Mouse (Mus musculus) limb, embryonic 13.5 days (tissue): ENCODE results near the gene Krt17. TPM values are rescaled to one million over a fixed set of nuclear protein-coding genes. Genes with fewer than 3 reads are reported as not detected.
"Not testable (repeated sequence)": the region's sequence is repeated elsewhere in the genome, so short reads cannot be mapped to it uniquely, and the experiment has no call there.

ENCODE experiments used
- ATAC-seq: fragments of 200-750 bp; cut with Nextera tagmentation; 2 replicates; pipeline ENCODE4 v1.8.0; 2017; ENCODE audit warnings: low read depth, moderate number of reproducible peaks, moderate TSS enrichment; ENCODE audit not compliant: low FRiP score
- H3K27ac ChIP-seq: fragments of 300-500 bp; sonication (generic); 2 replicates; pipeline ENCODE4 v1.5.1; 2015; ENCODE audit warnings: inconsistent platforms, mild to moderate bottlenecking, moderate library complexity
- H3K27me3 ChIP-seq: fragments of 300-500 bp; sonication (generic); 2 replicates; pipeline ENCODE4 v1.6.1; 2015; ENCODE audit warnings: mild to moderate bottlenecking, inconsistent platforms
- H3K36me3 ChIP-seq: fragments of 300-500 bp; sonication (generic); 2 replicates; pipeline ENCODE4 v1.6.1; 2015; ENCODE audit warnings: inconsistent platforms, mild to moderate bottlenecking, moderate library complexity
- H3K4me1 ChIP-seq: fragments of 300-500 bp; sonication (generic); 2 replicates; pipeline ENCODE4 v1.6.1; 2015; ENCODE audit warnings: inconsistent platforms
- H3K4me2 ChIP-seq: fragments of 300-500 bp; sonication (generic); replicated peaks from 2 replicates; pipeline ENCODE4 v1.6.1; 2015; ENCODE audit warnings: inconsistent platforms, mild to moderate bottlenecking, moderate library complexity
- H3K4me3 ChIP-seq: fragments of 300-500 bp; sonication (generic); 2 replicates; pipeline ENCODE4 v1.5.1; 2015; ENCODE audit warnings: moderate library complexity, mild to moderate bottlenecking, inconsistent platforms
- H3K9ac ChIP-seq: fragments of 300-500 bp; sonication (generic); 2 replicates; pipeline ENCODE4 v1.6.1; 2015; ENCODE audit warnings: mild to moderate bottlenecking, inconsistent platforms
- H3K9me3 ChIP-seq: fragments of 300-500 bp; sonication (generic); 2 replicates; pipeline ENCODE4 v1.6.1; 2016; ENCODE audit warnings: inconsistent platforms
- WGBS: fragments of 180-500 bp; shearing (Covaris S2); methylation state at CpG from one replicate; pipeline ENCODE4 v1.1.7; 2015; 5-methylcytosine and 5-hydroxymethylcytosine counted together
- polyA plus RNA-seq: library from polyadenylated mRNA; unstranded; fragments of >200 nt; fragmentation: Nextera tagmentation; extraction: Ambion mirVana; gene quantifications from 2 replicates; pipeline ENCODE4 v1.2.1, GENCODE M21; 2015

Krt17 gene
- polyA plus RNA-seq, 1 experiment from 2014 or later, result 52.1 TPM

DNA sequence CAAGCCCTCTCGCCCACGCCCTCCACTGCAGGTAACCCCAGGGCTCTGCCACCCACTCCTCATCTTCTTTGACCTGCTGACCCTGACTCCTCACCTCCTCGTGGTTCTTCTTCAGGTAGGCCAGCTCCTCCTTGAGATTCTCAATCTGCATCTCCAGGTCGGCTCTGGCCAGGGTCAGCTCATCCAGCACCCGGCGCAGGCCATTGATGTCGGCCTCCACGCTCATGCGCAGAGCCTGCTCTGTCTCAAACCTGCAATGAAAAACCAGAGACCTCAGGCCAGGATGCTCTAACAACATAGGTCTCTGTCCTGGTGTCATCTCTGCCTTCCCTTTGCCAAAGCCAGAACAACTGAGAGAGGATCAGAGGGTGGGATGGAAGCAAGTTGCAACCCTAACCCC is 1.8 kb downstream of the Krt17 start:
- Histone ChIP-seq H3K4me2 (no peak overlapping the region), H3K9me3 (no peaks in the 10 kb centered on the region), H3K36me3 (no peaks in the 10 kb centered on the region), H3K27me3 (no peaks in the 10 kb centered on the region), H3K4me1 (peaks cover 22% of the 10 kb centered on the region), H3K27ac (no peak overlapping the region), H3K4me3 (no peak overlapping the region), H3K9ac (no peak overlapping the region)
- no peak for ATAC-seq
- 92% methylated on average over 9 of the region's 9 CpGs for WGBS

DNA sequence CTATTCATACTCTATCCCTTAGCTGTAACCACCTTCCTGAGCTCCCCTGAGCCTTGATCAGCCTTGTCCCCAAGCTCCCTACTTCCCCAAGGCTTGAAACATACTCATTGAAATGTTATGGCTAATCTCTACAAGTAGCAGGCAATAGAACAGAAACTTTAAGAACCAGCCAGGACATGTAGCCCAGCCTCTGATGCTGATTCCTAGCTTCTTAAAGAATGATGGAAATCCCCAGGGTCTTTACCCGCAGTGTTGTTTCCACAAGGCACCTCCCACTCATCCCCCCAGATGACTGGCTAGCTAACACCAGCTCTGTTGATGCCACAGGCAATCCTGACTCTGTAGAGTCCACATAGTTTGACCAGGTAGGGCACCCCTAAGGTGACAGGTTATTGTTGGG is 2.9 kb downstream of the Krt17 start:
- peaks cover 22% of the 10 kb centered on the region for H3K4me1 ChIP-seq
- no peak overlapping the region for H3K9ac ChIP-seq
- H3K27ac ChIP-seq, result no peak overlapping the region
- no peak for ATAC-seq
- 83% methylated on average over 1 of the region's 1 CpGs for WGBS
- no peaks in the 10 kb centered on the region for H3K27me3 ChIP-seq
- no peaks in the 10 kb centered on the region for H3K9me3 ChIP-seq
- H3K4me3 ChIP-seq, result no peak overlapping the region
- H3K36me3 ChIP-seq, result no peaks in the 10 kb centered on the region
- H3K4me2 ChIP-seq, result no peak overlapping the region

DNA sequence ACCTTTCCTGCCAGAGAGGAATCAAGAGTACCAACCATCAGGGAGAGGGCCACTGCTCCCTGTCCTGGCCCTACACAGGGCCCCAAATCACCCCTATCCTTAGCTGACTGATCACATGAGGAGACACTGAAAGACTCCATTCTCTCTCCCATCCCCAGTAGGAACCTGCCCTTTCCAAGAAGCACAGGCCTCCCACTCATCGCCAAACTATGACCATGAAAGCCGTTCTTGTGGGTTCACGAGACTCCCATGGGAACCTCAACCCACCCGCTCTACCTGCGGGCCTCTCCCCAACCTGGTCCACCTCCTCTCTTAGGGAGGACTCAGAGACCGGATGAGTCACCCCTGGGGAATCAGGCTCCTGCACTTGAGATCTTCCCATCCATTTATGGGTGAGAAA is 5.3 kb downstream of the Krt17 start:
- Histone ChIP-seq H3K4me3 (no peak overlapping the region), H3K4me2 (no peak overlapping the region), H3K36me3 (no peaks in the 10 kb centered on the region), H3K27ac (no peak overlapping the region), H3K27me3 (no peaks in the 10 kb centered on the region), H3K4me1 (0 out of 2 replicates have a peak, but pooled peaks cover under 1% of the 10 kb centered on the region), H3K9ac (no peak overlapping the region), H3K9me3 (no peaks in the 10 kb centered on the region)
- ATAC-seq, result no peak
- 94% methylated on average over 6 of the region's 6 CpGs for whole genome bisulfite sequencing

DNA sequence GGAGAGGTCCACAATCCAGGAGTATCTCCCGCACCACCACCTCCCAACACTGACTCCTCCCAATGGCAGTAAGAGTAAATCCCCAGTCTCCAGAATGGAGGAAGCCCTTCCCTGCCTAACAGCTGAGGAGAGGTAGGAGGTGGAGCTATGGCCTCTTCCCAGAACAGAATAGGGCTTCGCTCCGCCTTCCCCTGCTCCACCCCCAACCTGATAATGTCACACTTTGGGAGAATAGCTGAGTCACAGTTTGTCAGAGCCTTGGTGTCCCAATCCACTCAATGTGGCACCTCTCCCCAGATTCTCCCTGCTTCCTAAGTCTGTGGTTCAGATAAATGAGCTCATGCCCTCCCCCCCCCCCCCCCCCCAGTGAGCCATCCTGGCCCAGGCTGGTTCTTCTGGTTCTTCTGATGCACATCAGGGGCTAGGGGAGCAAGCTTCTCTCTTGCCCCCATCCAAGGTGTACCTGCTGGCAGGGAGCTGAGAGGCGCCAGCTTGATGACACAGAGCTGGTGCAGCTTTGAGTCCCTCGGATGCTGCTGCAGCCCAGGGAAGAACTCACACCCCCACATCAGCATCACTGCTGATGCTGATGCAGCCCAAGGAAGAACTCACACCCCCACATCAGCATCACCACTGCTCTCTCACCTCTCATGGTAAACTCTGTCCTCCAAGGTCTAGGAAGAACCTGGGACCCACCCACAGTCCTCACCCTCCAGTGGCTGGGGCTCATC is 6.3 kb downstream of the Krt17 start:
- no peak overlapping the region for H3K4me3 ChIP-seq
- no peaks in the 10 kb centered on the region for H3K9me3 ChIP-seq
- 58% methylated on average over 5 of the region's 5 CpGs for WGBS
- no peaks in the 10 kb centered on the region for H3K4me1 ChIP-seq
- no peaks in the 10 kb centered on the region for H3K27me3 ChIP-seq
- H3K4me2 ChIP-seq, result no peak overlapping the region
- no peak for ATAC-seq
- H3K36me3 ChIP-seq, result no peaks in the 10 kb centered on the region
- H3K27ac ChIP-seq, result no peak overlapping the region
- no peak overlapping the region for H3K9ac ChIP-seq

DNA sequence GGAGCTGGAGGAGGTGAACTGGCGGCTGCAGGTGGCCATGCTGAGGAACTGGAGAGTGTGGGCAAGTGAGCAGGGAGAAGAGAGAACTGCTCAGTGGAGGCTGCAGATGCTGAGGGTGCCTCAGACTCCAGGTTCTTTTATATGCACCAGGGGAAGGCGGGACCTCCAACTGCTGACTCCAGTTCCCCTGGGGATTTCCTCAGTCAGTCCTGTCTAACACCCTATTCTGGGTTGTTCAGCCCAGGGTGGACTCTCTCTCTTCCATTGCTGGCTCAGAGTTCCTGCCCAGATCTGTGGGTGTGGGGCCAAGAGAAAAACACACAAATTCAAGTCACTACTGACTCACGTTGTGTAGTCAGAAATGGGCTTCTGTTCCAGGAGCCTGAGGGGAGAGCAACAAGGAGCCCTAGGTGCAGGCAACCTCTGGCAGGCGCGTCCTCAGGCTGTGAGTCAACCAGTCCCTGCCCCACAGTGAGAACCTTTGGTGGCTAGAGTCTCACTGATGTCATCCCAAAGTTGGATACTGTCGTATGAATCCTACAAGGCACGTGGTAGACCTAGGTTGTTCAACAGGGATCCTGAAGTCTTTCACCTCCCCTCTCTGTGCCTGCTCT is 11.9 kb downstream of the Krt17 start, which contains the start of gene Krt16:
TSS of gene Krt16 (minus strand) at position 51 of the 614 bp plus-strand sequence.
- ATAC-seq, result no peak
- 82% methylated on average over 7 of the region's 7 CpGs for WGBS
- no peak within 1 kb of the TSS for H3K27ac ChIP-seq
- no peak within 1 kb of the TSS for H3K4me3 ChIP-seq
- no peaks in the 10 kb centered on the region for H3K9me3 ChIP-seq
- no peaks in the 10 kb centered on the region for H3K36me3 ChIP-seq
- H3K4me1 ChIP-seq, result no peaks in the 10 kb centered on the region
- H3K27me3 ChIP-seq, result no peaks in the 10 kb centered on the region
- H3K4me2 ChIP-seq, result no peak within 1 kb of the TSS
- H3K9ac ChIP-seq, result no peak within 1 kb of the TSS

DNA sequence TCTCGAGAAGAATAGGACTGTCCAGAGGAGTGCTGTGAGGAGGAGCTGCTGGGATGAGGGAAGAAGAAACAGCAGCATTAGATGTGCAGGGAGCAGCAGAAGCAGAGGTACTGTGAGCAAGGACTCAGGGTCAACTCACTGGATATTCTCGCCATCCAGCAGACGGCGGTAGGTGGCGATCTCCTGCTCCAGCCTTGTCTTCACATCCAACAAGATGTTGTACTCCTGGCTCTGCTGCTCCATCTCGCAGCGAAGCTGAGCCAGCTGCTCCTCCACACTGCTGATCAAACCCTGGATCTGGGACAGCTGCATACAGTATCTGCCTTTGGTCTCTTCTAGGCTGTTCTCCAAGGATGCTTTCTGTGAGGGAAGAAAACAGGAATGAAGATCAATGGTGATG is 14.4 kb downstream of the Krt17 start:
- H3K27ac ChIP-seq, H3K9ac ChIP-seq, H3K4me3 ChIP-seq, H3K9me3 ChIP-seq, H3K4me2 ChIP-seq, H3K27me3 ChIP-seq, H3K36me3 ChIP-seq, H3K4me1 ChIP-seq, ATAC-seq: not testable (repeated sequence)
- 74% methylated on average over 7 of the region's 7 CpGs for WGBS

DNA sequence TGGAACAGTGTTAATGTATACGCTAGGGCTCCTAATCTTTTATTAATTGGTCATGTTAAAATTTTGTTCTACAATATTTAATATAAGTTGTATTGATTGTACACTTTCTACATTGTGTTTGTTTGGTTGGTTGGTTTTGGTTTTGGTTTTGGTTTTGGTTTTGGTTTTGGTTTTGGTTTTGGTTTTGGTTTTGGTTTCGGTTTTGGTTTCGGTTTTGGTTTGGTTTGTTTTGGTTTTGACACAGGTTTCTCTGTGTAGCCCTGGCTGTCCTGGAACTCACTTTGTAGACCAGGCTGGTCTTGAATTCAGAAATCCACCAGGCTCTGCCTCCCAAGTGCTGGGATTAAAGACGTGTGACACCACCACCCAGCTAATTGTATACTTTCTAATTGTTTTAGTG is 20.6 kb downstream of the Krt17 start:
- H3K4me3 ChIP-seq, H3K4me2 ChIP-seq, H3K9ac ChIP-seq, H3K27ac ChIP-seq, H3K36me3 ChIP-seq, H3K4me1 ChIP-seq, H3K27me3 ChIP-seq, ATAC-seq, H3K9me3 ChIP-seq: not testable (repeated sequence)
- 84% methylated on average over 4 of the region's 4 CpGs for WGBS

DNA sequence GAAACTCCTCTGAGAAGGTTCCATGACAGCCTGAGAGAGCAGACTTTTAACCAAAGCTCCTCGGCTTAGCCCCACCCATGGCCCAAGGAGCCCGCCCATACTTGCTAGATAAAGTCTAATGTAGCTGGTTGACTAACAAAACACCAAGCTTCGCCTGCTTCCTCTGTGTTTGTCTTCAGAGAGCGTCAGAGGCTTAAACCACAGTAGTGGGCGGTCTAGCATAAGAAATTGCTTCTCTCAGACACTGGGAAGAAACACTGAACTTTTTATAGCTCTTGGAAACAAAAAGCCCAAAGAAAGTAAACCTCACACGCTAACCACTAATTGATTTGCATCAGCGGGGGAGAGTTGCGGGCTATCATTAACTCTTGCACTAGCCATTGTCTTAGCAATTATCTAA is 39.1 kb downstream of the Krt17 start:
- Histone ChIP-seq H3K9me3 (0 out of 2 replicates have a peak, but pooled peaks cover 8% of the 10 kb centered on the region), H3K27ac (no peak overlapping the region), H3K4me1 (no peaks in the 10 kb centered on the region), H3K4me2 (no peak overlapping the region), H3K9ac (no peak overlapping the region), H3K36me3 (no peaks in the 10 kb centered on the region), H3K27me3 (no peaks in the 10 kb centered on the region), H3K4me3 (no peak overlapping the region)
- WGBS, result 79% methylated on average over 8 of the region's 8 CpGs
- no peak for ATAC-seq

DNA sequence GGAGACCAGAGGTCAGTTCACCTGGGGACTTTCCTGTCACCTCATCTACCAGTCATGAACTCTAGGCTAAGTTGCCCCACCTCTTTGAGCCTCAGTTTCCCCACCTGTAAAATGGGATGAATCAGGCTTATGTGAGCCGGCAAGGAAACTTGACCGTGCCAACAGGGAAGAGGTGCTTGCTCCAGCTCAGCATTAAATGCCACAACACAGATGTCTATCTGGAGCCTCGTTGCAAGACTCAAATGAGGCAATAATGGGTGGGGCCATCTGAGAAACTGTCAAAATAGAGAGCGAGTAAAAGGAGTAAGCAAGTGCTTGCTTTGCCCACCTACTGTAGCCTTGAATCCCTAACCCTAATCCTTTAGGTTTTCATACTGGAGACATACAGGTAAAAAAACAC is 41.5 kb downstream of the Krt17 start:
- H3K9ac ChIP-seq, result no peak overlapping the region
- H3K9me3 ChIP-seq, result no peaks in the 10 kb centered on the region
- H3K4me3 ChIP-seq, result no peak overlapping the region
- 84% methylated on average over 4 of the region's 4 CpGs for WGBS
- H3K36me3 ChIP-seq, result no peaks in the 10 kb centered on the region
- no peak overlapping the region for H3K27ac ChIP-seq
- no peaks in the 10 kb centered on the region for H3K4me1 ChIP-seq
- ATAC-seq, result no peak
- no peaks in the 10 kb centered on the region for H3K27me3 ChIP-seq
- no peak overlapping the region for H3K4me2 ChIP-seq

DNA sequence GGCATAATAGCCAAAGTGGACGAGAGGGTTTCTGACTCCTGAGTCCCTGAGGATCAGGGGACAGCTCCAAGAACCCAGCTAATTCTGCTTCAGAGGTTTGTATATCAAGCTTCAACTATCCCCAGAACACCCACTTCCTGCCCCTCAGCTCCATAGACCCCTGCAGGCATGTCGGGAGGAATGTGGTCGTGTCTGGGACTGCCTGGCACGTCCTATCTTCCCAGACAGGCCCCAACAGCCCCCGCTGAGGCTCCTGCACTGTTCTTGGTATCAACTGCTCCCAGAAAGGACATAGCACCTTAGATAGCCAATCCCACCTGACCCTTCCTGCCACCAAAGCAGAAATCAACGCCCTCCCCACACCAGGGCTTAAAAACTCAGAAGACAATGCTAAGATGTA is 52.3 kb downstream of the Krt17 start:
- no peak for ATAC-seq
- Histone ChIP-seq H3K4me3 (no peak overlapping the region), H3K4me1 (no peaks in the 10 kb centered on the region), H3K36me3 (no peaks in the 10 kb centered on the region), H3K9me3 (no peaks in the 10 kb centered on the region), H3K9ac (no peak overlapping the region), H3K27ac (no peak overlapping the region), H3K4me2 (0 out of 2 replicates have a peak overlapping the region, but pooled peaks have one; percentile 9), H3K27me3 (no peaks in the 10 kb centered on the region)
- WGBS, result 52% methylated on average over 6 of the region's 6 CpGs

DNA sequence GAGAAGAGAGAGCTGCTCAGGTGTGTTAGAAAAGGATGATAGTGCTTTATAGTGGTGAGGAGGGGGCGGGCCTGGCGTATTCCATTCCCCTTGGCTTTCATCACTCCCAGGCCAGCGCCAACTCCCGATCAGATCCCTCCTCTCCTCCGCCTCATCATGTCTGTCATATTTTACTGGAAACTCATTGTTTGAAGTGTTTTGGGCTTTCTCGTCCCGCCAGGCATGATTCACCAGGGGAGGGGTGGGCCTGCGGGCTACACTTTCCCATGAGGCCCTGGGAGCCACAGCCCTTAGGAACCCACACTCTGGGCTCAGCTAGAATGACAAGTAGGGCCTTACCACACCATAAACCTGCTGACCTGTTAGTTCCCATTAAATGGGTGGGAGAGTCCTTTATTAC is 53.3 kb downstream of the Krt17 start, which contains the start of gene Krt14:
TSS of gene Krt14 (minus strand) at position 51 of the 400 bp plus-strand sequence.
- Histone ChIP-seq H3K9me3 (no peaks in the 10 kb centered on the region), H3K27me3 (no peaks in the 10 kb centered on the region), H3K9ac (no peak within 1 kb of the TSS), H3K4me2 (peak within 1 kb of the TSS; percentile 7; the same call in 1 of the 2 replicates), H3K27ac (peak within 1 kb of the TSS; percentile 22; the same call in 1 of the 2 replicates), H3K36me3 (no peaks in the 10 kb centered on the region), H3K4me1 (no peaks in the 10 kb centered on the region), H3K4me3 (peak within 1 kb of the TSS; percentile 27)
- ATAC-seq, result no peak
- 76% methylated on average over 8 of the region's 8 CpGs for WGBS
